Mouse (Mus musculus) embryo, embryonic 9.5 days (tissue): ENCODE results near the gene Slit2.

Source experiments
- DNase-seq: peaks from one replicate; pipeline ENCODE4 v3.0.0-alpha.2; 2017; ENCODE audit errors: extremely low spot score

Gene Slit2

DNA sequence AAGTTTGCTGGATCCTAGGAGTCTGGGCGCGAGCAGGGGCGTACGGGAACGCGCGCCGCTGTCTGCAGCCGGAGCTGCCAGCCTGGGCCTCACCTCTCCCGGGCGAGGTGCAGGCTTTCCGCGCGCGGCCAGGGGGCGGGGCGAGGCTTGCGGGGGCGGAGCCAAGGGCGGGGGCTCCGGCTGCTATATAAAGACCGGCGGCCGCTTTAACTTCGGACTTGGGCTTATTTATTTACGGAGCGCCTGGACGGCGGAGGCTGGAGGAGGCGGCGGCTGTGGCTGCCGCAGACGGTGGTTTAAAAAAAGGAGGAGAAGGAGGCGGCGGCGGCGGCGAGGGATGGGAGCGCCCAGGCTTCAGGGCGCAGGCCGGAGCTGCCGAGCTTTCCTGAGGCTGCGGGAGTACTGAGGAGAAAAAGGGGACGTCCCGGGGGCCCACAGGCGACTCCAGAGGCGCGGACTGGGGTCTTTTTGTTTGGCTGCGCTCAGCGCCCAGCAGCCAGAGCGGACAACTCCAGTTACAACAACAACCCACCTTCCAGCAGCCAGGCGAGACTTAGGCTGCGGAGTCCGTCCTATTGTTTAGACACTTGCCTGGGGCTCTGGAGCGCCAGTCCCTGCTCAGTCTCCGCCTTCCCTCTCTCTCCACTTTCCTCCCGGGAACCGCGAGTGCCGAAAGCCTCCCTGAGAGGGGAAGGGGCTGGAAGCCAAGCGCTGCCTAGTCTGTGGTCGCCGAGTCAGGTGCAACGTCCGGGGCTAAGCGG is at the start of gene Slit2:
Gene Slit2 (plus strand): TSS at position 198 of the 761 bp plus-strand sequence.
- DNase-seq: peak; percentile 96

DNA sequence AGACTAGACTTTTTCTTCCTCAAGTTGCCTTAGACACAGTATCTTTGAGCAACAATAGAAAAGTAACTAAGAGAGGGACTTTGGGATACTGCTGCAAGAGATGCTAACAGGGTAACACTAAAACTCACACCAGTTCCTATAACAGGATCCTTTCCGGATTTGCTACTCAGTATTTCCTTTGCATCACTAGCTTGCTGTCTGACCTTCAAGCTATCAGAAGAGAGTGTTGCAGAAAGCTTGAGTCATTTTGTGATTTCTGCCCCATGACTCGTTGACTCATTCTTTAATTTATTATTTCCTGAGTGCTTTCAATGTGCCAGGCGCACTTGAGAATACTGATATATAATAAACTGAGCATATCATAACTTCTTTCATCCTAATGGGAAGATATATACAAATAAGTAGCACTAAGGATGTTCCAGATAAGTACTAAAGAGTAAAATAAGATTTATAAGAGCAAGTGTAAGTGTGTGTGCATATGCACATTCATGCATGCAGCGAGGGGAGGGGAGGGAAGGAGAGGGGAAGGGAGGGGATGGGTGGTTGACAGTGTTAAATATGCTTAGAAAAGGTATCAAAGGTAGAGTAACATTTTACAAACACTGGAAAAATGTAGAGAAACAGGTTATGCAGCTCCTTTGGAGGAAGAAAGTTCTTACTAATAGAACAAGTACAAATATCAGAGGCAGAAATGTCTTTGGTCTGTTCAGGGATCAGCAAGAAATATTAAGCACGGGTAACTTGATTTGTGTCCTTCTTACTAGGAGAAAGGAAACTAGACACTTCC is 44.2 kb upstream of the Slit2 start:
- no peak for DNase-seq

DNA sequence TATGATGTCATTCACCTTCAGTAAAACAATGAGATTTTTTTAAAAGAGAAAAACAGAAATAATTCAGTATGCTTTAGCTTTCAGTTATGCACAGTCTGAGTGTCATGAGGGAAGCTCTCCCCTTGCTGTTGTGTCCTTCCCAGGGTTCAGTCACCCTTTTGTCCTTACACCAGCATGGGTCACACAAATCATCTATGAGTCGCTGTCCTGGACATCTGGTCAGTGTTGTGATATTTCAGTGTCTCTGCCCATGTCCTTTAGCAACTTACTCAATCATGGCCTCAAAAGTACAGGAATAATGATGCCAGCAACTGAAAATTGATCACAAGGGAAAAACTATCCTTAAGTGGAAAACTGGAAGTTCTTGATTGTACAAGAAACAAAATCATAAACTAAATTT is 26.5 kb upstream of the Slit2 start:
- no peak for DNase-seq

DNA sequence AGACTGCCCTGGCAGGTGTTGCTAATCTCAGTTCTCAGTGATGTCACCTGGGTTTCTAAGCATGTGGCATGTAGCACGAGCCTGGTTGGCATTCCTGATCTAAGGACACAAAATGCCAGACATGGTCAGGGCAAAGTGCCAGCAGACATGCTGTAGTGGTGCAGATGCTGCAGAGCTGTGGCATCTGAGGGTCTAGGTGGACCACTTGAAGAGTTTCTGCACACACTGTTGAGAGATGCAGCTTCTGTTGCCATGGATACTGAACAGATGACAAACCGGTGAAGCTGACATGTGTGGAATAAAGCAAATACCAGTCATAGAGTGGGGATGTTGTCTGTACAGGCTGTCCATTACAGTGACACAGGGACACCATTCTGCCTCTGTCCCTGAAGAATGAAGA is 7.1 kb upstream of the Slit2 start:
- no peak for DNase-seq

DNA sequence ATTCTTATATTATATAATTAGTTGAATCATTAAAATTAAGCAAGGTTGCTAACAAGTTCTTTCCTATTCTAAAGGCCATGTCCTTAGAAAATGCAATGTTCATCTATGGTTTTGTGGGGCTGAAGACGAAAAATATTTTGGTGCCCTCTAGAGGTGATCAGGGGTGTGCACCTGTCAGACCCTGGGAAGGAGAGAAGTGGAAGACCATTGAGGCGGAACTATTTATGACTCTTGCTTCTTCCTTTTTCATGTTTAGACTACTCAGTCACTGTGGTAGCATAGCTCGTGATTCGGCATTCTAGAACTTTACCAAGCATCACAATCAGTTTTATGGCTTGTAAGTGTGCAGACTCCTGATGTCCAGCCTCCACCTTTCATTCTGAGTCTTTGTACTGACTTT is 3.6 kb upstream of the Slit2 start:
- DNase-seq: no peak

DNA sequence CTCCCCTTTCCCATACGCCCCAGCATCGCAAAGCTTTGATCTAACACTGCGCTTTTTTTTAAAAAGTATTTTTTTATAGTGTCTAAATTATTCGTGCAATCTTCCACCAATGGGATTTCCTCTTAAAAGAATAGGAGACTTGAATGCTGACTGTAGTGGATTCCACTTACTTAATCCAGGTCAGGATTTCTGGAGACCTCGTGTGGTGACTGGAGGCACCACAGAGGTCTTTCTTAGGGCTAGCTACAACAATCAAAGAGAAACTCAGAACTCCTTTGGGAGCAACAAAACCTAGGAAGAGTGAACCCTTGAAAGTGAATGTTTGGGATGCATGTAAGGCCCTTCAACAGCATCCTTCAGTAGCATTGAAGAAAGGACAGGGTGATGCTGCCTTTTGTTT is 2.5 kb upstream of the Slit2 start:
- no peak for DNase-seq

DNA sequence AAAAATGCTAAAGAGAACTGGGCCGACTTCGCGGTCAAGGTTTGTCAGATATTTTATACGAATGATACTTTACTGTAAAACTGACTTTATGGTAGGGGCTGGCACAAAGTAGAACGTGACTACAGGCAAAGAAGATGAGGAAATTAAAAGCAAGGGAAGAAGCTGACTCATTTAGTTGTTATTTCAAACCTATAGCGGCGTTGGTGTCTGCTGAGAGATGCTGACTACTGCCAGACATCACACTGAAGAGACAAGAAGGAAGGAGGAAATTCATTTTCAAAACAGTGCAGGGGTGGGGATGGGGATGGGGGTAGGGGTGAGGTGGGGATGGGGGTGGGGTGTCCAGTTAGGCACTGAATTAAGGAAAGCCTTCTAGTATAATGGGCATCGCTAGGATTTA is 987 bp upstream of the Slit2 start:
- no peak for DNase-seq

DNA sequence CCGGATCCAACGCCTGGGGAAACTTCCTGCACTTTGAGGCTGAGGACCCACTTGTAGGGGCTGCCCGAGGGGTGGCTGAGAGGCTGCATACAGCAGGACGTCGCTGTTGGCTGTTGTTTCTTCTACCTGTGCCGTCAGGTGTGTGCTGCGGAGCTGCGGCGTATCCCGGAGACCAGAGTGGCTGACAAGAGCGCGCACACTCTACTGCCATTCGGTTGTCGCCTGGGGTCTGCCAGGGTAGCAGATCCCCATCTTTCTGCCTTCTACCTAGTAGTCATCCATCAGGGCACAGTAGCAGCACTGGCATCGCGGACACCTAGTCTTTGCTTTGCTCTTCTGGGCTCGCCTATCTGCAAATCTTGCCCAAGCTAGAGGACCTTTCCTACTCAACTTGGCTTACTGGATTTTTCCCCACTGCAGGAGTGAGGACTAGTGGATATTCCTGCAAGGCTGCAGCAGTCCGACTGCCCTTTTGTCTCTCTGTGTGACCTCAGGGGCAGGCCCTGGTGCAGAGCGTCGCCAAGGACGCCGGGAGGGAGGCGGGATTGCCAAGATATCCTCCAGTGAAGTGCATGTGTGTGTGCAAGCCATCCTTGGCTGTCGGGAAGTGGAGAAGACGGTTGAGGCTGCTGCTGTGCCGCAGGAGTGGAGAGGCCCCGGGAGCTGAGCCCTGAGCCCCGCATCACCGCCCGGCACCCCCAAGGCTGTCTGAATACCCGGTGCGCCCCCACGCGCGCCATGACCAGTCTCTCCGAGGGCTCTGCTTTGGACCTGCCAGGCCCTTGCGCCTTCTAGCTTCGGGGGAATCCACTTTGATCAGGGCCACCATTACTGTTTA is 1.0 kb downstream of the Slit2 start:
- peak; percentile 68 for DNase-seq

DNA sequence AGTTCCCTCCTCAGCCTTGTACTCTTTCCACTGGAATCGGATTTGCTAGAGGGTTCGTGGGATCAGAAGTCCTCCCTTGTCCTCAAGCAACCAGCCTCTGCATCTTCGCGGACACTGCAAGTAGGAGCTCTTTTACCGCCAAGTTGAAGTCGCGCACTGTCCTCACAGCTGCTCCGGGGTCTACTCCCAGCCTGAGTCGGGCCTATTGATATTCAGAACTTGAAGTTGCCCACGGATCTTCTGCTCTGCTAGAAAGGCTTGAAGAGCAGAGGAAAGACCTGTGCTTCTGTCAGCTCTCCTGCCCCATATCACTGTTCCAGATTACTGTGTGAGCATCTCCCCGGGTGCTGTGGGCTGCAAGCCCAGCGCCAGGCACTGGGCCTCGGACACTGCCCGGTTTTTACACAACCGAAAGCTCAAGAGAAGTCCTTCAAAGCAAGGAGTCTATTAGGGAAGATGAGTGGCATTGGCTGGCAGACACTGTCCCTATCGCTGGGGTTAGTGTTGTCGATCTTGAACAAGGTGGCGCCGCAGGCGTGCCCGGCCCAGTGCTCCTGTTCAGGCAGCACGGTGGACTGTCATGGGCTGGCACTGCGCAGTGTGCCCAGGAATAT is 1.8 kb downstream of the Slit2 start:
- peak; percentile 43 for DNase-seq

DNA sequence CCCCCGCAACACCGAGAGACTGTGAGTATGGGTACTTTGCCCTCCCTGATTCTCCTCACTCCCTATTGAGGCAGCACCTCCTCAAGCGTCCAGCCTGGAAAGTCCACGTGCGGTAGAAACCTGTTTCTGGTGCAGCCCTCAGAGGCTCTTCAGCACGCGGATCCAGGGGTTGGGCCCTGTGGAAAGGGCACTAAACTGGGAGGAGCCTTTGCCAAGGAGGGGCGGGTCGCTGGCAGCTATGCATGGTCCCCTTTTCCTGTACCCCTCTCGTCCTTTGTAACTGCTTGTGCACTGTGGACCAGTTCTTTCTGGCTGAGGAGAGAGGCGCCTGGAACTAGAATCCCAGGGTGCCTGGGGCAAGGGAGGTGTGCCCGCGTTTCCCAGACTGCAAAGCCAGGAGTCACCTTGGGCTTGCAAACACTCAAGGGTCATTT is 2.3 kb downstream of the Slit2 start:
- peak; percentile 47 for DNase-seq

DNA sequence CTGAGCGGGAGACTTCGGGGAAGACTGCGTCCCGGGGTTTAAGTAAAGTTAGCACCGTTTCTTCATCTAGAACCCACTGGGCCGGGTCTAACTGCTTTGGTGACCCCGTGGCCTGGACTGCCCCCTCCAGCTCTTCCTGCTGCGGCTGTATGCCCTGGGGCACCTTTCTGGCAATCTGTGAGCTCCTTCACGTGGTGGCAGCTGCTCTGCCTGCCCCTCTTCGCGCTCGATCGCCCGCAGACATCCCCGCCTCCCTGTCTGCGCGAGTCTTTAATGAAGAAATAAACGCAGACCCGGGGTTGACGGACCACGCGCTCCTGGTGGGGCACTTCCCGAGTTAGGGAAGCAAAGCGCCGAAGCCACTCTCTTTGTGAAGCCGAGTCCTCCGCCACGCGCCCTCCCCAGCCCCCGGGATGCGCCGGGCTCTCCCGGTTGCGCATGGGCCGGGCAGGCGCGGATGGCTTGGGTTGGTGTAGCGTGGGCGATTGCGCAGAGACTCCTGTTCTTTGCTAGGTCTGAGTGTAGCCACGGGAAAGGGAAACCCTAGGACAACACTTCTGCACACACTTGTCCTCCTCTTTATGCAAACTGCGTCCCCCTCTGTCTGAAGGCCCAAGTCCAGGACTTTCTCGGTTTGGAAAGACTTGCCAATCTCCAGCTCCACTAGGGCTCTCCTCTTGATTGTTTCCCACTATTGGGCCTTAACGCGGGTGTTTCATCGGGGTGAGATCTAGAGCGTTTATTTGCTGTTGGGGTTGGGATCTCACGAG is 3.1 kb downstream of the Slit2 start:
- DNase-seq: peak; percentile 73

DNA sequence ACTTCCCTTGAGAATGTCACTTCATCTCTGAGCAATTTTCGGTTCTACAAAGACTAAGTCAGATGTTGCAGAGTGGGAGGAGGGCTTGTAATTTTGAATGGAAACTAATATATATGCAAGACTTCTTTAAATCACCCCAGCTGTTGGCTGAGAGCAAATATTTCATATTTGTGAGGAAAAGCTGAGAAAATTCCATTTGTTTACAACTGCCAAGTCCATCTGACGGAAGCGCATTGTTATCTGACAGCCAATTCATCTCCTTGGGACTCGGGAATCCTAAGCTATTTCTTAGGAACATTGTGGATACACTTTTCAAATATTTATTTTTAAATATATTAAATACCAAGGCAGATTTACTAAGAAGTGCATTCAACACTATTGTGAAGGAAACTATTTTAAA is 8.0 kb downstream of the Slit2 start:
- no peak for DNase-seq

DNA sequence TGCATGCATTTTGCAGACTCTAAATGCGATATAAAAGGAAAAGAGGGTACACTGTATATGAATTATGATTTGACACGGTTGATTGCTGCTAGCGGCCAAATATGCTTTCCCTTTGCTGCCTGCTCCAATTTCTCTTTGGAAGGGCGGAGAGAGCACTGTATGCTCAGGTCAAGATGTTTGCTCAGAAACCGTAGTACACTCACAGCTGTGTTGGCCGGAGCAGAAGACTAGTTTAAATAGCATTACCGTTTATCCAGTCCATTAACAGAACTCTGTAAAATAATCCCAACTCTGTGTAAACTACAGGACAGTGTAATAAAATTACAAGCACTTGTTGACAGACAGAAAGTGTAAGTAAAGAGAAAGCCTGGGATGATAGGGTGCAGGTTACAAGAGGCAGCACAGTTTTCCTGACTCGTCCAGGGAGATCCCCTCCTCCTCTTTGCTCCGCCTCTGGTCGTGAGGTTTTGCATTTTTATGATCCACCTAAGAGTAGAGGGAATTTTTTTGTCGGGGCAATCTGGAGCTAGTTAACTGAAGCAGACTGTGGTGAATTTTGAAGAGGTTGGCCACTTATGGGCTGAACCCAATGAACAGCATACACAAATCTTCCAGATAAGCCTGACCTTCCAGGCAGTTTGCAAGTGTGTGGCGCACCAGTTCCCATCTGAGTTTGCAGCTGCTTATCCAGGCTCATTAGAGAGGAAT is 20.9 kb downstream of the Slit2 start:
- DNase-seq: no peak

DNA sequence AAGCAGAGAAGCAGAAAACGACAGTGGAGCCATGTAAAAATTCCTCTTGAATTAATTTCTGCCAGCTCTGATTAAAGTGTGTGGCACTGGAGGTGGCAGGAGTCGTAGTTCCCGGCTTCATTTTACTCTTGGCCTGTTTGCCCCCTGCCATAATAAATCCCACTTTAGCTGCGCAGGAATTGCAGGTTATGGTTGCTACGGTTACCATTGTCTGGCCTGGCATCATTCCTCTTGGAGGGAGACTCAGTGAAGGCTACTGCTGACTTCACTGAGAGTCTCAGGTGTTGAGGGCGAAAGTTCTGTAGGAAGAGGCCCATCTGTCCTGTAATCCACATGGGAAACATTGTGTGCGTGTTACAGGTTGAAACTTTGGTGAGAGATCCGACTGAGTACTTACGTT is 22.6 kb downstream of the Slit2 start:
- no peak for DNase-seq

DNA sequence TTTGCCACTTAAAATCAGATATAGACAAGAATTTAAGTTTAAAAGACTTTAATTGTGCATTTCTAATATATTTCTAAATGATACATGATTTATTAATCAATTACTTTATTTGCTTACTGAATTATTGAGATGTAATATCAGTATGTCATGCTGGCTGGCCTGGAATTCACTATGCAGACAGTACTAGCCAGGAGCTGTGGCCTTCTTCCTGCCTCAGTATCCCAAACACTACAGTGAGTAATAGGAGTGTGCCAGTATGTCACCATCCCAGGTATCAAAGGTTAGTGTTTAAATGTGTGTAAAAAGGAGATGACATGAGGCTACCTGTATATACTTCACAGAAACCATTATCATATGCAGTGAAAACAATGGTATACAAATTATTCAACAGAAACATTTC is 23.1 kb downstream of the Slit2 start:
- no peak for DNase-seq

DNA sequence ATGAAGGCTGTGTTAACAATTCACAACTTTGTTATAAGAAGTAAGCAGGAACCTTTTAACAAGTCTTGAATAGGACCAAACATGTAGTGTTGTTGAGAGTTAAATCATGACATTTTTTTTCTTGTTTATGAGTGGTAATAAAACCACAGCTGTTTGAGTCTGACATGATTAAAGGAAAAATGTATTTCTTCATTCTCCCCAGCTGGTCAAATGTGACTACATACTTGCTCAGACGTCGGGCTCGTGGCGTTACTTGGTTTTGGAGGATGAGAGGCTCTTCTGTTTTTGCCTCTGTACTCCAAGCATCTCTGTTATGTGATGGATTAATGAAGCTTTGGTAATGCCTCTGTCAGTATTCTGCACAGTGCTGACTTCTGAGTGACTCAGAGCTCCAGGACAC is 40.5 kb downstream of the Slit2 start:
- DNase-seq: no peak

DNA sequence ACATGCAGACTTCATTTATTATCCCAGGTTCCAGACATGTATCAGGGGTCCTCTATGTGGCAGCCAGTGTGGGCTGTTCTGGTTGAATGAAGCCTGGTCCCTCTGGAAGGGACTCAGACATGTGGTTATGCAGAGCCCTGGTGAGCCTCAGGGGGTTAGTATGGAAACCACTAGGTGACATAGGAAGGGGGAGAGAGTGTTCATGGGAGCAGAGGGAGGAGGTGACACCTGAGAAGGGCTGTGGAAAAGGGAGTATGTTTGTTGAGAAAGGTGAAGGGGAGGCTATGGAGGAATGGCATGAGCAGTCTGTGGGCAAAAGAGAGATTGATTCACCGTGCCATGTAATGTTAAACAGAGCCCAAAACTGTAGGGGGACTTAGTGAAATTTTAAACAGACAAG is 51.9 kb downstream of the Slit2 start:
- no peak for DNase-seq

DNA sequence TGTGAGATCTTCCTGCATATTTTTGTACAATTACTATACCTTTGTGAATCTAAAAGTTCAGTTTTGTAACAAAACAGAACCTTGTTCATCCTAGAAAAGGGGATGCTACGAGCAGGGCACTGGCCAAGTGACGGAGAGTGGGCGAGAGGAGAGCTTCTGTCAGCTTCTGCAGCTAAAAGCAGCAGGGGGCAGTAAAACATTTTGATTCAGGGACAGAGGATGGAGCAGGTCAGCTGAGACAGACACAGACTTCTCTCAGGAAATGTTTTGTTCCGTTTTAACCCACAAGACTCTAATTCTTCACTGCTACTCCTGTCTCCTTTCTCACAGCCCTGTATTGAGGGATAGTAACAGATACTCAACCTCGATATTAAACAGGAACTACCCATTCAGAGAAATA is 55.1 kb downstream of the Slit2 start:
- peak; percentile 38 for DNase-seq

DNA sequence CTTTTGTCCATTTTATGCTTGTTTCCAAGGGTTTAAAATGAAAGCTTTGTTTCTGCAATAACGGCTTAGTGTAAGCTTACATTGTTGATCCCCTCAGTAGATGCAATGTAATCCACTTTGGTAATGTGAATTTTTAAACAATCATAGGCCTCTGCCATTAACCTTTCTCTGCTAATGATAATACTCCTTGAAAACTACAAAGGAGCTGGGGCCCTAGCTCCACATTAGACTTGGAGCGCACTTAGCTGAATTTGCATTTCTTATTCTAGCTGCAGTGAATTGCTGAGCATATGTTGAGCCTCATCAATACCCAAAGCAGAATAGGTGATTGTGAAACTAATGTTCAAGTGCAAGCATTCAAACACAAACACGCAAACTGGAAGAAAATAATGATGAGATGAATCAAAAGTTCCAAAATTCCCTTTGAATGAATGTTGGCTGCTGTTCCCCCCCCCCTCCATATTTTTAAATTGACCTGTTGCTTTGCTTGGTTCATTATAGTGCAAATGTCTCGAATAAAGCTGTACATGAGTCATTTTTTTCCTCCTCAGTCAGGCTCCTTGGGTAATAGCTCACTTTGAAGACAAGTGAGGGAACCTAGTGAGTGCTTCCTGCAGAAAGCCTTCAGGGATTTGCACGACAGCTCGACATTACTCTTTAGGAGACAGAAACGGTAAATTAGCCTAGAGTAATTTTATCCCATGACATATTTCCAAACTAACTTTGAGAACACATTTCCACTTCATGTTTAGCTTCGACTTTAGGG is 66.2 kb downstream of the Slit2 start:
- no peak for DNase-seq
